Mouse (Mus musculus) heart, adult 18-20 months (tissue): ENCODE measurements around the gene Ints13. TPM values are rescaled to one million over a fixed set of nuclear protein-coding genes. Genes with fewer than 3 reads are reported as not detected.
A peak's percentile ranks its signal among the peaks of the same experiment; 100 is the strongest.

ENCODE experiments used
- DNase-seq, 2 experiments: peaks; one replicate each; pipeline ENCODE4 v3.0.0; 2021 to 2022; ENCODE audit warnings: mixed read lengths in 1 of 2
- total RNA-seq, 2 experiments: library from RNA; stranded (reverse); gene quantifications; 2 replicates each; pipeline ENCODE4 v1.2.3; 2021

Ints13 gene
- total RNA-seq, 2 experiments from 2014 or later, result 13.7 to 20.1 TPM

DNA sequence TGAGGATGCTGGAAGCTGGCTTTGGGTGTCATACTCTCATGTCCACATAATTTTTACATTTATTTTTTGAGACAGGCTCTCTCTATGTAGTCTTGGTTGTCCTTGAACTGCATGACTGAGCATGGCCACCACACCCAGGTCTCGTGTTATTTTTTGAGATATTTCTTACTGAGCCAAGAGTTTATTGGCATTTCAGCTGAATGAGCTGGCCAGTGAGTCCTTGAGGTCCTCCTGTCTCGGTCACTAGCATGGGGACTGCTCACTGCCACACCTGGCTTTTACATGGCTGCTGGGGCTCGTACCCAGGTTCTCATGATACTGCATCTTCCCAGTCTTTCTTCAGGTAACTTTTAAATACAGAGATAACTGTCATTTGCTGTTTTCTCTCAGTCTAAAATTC is 37.2 kb downstream of the Ints13 start:
- DNase-seq, result no peak

DNA sequence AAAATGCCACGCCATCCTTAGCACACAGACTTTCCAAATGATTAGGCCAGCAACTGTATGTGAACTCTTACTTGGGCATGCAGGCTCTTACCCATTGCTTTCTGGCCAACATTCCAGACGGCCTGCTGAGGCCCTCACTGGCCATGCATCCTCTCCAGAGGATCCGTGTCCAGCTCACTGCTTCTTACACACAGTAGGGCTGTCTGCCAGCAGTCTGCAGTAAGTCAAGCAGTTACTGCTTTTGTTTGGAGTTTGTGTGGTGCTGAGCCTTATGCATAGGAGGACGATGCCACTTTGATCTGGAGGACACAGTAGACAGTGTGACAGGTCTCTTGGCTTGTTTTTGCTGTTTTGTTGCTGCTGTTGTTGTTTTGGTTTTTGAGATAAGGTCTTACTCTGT is 39.0 kb downstream of the Ints13 start:
- peak; percentile 35 to 36 for DNase-seq

DNA sequence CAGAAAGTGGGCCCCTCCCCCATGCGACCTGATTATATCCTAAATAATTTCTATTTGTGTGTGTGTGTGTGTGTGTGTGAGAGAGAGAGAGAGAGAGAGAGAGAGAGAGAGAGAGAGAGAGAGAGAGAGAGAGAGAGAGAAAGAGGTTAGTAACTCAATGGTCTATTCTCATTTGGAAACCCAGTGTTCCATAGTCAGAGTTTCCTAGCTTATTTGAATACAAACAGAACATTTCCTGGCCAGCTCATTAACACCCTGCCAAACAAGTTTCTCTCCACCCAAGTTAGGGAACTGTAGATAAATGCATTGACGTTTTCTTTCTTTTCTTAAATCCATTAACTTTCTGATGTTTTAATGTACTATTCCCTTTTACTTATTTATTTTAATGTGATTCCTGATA is 39.6 kb downstream of the Ints13 start:
- DNase-seq, result no peak

DNA sequence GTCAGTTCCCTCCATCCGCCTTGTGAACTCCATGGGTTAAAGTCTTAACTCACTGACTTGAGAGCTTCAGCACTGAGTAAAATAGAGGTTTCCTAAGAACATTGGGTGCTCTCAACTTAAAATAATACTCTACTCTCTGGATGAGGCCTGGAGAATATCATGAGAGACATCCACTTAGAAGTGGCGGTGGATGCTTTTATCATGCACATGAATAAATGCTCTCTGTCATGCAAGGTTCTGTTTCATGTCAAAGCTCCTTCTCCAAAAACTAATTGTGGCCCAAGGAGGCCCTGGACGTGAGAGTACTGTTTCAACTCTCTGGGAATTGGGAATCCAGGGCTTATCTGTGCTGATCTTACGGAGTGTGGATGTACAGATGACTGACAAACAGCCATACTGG is 40.5 kb downstream of the Ints13 start:
- DNase-seq, result no peak

DNA sequence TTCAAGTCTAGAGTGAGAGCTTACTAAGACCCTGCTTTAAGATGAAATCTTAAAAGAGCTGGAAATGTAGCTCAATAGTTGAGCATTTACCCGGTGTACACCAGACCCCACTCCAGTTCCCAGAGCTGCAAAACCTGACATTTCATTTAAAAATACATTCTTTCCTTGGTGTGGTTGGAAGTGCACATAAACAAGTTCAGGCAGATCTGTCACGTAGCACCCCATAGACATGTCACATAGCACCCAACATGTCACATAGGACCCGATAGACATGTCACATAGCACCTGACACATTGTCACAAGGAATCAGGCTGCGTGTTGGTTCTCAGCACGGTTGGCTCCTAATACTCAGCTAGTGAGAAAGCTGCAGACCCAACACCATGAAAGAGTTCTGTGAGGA is 42.1 kb downstream of the Ints13 start:
- DNase-seq, result no peak

DNA sequence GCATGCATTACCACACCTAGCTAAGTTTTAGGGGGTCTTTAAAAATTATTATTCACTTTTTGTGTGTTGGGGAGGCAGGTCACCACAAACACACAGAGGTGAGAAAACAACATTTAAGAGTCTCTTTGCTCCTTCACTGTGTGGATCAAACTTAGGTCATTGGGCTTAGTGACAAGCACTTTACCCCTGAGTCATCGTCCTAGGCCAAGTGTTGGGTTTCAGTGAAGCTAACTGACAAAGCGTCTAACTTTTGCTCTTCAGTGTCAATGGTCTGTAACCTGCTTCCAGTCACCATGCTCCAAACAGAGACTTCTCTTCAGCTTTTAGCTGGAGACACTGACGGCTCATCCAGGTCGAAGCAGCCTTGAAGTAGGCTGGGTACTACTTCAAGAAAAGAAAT is 44.5 kb downstream of the Ints13 start:
- DNase-seq, result no peak

DNA sequence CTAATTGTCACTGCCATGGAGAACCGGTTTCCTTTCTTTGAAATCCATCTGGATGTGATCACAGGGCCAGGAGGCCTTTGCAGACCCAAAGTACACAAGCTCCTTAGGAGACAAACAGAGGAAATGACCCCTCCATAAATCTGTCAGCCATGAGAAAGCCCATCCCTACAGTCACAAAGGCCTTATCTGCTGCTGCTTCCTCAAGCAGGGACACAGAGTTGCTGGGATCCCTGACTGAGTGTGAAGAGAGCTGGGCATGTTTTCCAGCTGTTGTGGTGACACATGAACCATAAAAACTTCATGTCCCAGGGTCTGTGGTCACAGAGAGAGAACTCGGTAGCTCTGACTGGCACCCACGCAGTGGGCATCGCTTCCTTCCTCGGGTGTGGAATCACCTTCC is 46.9 kb downstream of the Ints13 start:
- peak in 1 of 2 experiments; percentile 56 for DNase-seq

DNA sequence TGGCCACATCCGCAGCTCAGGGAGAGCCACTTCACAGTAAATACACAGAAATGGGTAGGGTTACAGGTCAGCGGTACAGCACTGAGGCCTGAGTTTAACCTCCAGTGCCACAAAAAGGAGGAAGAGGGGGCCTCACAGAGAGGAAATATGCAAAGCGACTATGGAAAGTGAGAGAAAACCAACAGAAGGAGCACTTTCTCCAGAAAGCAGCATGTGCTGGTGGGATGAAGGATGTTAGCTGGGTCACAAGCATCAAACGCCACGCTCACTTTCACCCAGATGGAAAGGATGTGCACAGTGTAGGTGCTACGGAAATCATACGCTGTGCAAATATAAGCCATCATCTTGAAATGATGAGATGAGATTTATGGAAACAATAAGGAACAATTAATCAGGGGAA is 47.3 kb downstream of the Ints13 start:
- no peak for DNase-seq

DNA sequence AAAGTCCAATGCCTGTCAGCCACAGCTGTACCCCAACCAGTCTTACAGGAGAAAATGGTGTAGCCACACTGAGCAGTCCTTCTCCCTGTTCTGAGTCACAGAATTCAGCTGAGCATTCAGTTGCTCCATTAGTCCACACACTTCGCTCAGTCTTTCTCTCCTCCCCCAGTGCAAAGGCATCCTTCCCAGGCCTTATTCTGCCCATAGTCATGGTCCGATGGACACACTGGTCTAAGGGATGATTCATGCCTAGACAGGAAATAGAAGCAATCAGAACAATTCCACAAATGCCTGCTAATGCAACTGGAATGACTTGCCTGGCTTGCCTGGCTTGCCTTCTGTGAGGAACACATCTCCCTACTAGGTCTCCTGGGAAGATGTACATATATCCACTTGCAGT is 50.1 kb downstream of the Ints13 start:
- no peak for DNase-seq

DNA sequence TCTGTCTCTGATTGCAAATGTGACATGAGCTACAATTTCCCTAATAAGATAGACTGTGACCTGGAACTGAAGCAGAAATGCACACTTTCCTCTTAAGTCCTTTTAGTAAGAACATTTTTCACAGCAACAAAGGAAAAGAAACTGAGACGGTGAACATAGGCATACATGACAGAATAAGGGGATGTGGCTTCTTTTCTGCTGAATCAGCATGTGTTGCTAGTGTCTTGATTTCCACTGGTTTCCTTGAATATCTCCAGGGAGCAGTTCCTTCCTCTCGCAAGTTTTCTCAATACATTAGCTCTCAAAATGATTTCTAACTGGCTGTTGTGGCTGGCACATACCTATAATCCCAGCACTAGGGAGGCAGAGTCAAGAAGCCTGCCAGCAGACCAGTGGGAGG is 52.1 kb downstream of the Ints13 start:
- DNase-seq, result no peak

DNA sequence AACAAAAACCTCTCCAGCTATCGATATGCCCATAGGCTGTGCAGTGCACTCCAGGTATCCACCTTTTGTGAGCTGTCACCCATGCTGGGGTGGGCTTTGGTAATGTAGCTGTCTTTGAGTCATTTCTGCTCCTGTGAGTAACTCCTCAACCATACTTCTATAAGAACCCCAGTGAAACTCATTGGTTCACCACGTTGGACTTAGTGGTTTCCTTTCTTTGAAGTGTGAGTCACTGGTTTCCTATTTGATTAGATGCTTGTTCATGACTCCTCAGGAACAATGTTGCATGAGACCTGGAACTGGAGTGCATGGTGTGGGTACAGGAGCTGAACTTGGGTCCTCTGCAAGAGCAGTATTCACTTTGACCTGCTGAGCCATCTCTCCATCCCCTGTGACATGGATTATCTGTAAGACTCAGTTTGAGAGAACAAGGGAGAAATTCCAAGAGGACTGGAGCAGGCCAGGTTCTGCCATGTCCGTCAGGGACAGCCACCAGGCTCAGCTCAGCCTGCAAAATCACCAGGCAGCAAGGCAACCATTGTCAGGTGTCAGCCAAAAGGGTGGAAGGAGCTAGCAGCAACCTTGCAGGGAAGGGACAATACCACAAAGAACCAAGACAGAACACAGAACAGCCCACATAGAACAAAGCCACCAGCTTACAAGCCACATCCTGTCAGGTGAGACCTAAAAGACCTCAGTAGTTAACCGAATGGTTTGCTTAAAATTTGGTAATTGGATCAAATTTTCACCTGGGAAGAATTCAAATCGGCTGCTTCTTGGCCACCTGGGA is 56.0 kb downstream of the Ints13 start:
- no peak for DNase-seq

DNA sequence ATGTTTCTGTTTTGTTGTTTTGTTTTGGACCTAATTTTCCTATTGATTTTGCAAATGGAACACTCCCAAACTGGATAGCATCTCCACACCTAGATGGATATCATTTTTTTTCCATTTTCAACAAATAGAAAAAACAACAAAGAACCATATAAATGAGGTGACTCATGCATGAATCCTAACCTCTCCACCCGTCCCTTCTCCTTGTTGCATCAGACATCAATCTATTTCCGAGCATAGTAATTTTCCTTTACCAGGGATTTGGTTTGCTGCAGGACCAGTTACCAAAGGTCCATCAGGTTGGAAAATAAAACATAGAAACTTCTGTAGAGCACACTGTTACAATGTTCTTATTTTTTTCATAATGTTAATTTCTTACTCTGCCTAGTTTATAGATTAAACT is 58.6 kb downstream of the Ints13 start:
- DNase-seq, result no peak

DNA sequence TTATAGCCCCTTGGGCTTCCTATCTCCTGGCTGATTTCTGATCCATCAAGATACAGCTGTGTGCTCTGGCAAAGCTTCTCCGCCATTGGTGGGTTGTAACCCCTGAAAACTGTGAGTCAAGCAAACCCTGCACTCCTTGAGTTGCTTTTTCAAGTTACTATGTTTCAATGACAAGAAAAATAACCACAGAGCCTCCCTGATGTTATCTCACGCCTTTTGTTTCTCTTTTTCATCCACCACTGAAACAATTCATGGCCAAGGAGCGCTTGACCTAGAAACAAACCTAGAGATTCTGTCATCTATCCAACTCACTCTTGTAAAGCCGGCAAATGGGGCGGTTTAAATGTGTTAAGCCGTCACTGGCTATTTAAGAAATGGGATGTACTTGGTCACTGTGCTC is 61.7 kb downstream of the Ints13 start:
- DNase-seq, result no peak

DNA sequence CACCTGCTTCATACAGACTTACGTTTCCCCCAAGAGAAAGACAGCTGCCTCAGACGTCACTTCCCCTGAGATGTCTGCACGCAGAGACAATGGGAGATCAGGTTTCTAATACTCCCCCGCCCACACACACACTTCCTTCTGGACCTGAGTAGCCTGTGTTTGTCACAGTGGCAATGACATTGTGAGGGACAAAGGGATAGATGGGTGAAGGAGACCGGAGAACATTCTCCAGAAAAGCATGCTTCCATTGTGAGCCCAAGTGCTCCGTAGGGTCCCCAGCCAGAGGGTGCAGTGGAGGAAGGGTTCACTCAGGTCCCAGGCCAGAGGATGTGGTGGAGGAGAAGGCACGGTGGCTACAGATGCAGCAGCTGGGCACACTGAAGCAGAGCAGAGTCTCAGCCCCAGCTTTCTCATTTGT is 63.1 kb downstream of the Ints13 start:
- peak in 1 of 2 experiments; percentile 54 for DNase-seq

DNA sequence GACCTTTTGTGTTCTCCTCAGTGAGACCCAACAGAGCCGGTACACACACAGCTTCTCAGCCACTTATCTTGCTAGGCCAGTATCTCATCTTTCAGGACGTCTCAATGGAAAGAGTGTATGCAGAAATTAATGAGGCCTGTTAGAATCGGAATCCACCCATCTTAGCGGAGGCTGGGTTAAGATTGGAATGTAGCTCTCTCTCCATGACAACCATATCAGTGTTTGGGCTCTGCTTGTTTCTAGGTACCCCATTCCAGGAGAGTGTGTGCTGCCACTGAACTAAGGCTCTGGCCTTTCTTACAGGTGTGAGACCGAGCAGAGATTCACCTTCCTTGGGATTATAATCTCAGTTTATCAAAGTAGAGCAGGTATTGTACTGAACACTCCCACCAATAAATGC is 63.7 kb downstream of the Ints13 start:
- no peak for DNase-seq

DNA sequence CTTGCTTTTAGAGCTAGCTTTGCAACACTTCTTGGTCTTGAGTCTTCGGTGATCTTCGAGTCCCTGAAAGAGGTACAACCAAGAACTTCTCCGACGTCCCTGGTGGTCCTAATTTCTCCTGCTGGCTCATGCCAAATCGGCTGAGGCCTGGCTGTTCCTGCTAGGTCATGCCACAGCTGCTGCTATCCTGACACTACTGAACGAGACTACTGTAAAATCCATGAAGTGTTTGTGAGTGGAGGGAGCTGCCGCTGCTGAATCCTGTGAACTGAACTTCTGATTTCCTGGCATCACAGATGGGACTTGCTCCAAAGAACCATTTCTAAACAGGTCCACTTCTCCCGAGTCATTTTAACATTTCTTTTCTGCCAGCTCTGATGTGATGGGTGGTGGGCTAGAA is 64.3 kb downstream of the Ints13 start:
- DNase-seq, result no peak

DNA sequence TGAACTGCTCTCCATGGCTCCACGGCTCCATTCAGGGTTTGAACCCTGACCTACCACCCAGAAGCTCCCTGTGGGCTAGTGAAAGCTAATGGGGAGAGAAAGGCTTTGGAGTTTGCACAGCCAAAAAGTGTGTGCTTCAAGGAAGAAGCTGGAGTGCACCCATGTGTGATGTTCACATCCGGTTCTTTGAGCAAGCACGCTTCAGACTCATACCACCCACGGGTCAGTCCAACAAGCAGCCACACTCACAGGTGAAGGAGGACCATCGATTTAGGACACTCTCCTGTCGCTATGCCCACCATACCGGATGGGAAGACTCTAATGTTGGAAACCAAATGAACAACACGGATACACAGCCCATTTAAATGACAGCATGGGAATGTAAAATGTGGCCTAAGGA is 66.1 kb downstream of the Ints13 start:
- DNase-seq, result no peak

DNA sequence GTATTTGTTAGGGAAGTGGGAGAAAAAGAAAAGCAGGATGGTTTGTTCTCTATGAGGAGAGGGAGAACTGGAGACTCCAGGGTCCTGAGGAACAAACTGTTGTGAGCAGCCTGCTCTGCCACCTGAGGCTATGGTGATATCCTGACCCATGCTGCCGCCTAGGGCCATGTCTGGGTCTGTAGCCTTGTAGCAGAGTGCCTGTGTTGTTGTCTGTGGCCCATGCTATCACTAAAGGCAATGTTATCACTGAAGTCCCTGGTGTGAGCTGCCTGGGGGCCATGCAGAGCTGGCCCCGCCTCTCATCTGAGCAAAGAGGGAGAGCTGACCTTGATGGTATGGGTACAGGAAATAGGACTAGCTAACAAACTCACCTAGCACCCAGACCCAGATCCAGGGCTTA is 67.7 kb downstream of the Ints13 start:
- no peak for DNase-seq

DNA sequence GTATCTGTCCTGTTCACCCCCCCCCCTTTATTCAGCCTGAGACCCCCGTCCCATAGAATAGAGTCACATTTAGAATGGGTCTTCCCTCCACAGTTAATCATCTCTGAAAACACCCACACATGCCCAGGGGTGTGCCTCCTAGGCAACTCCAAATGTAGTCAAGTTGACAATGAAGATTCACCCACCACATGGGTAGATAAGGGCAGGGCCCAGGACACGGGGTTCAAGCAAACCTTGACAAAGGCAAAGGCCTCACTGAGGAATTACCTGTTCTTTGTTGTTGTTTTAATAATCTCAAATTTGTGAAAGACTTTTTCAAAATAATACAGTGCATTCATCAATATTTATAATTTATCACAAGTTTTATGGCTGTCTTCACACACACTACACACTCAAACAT is 73.2 kb downstream of the Ints13 start:
- DNase-seq, result no peak

DNA sequence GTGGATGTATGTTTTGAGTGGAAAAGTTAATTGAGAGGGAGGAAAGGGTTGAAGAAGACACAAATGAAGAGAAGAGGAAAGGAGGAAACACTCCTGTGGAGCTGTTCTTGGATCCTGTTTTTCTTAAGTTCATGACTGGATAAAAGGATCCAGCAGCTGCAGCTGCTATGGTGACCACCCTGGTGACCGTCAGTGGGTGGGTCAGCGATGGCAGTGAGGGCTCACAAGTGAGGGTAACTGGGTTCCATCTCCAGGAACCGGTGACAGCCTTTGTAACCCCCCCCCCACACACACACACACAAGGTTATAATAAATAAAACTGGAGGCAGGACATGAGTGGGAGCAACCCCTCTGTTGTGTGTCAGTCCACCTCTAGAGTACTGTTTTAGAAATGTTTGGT is 74.8 kb downstream of the Ints13 start:
- DNase-seq, result no peak

DNA sequence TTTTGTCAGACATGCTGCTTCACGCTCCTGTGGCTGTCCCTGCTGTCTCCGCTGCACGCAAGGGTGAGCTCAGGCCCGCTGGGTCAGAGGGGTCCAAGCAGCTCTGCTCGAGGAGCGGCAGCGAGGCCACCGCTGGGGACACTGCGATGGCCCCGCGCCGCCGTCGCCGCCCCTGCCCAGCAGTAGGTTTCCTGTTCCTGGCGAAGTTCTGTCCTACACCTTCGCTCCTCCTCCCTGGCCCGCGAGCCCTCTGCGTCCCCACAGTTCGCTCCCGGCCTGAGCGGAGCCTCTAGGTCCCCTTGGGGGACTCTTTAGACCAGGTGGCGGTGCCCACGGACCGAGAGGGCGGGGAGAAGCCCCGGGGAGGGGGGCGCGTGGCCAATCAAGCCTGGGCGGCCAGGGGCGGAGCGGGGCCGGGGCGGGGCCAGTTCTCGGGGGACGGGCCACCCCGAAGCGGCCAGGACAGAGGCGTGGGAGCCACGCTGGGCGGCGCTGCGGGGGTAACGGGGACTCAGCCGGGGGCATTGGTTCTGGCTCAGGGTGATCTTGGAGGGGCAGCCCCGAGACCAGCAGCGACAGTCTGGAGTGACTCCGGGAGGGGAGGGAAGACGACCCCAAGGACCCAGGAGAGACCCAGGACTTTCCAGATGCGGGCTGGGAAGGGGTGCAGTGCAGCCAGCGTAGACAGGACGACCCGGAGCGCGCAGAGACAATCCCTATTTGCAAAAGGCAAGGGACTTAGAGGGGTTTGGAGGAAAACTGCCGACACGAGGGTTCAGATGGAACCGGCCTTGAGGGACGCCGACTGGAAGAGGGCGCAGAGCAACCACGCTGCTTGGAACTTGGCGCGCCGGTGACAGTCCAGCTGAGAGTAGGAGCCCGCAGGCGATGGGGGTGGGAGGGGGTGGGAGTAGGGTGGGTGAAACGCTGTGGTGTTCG is 75.5 kb downstream of the Ints13 start, which contains the start of gene Itpr2:
Gene Itpr2 (minus strand): TSS at position 358 of the 939 bp plus-strand sequence.
- DNase-seq, result peak; percentile 95

DNA sequence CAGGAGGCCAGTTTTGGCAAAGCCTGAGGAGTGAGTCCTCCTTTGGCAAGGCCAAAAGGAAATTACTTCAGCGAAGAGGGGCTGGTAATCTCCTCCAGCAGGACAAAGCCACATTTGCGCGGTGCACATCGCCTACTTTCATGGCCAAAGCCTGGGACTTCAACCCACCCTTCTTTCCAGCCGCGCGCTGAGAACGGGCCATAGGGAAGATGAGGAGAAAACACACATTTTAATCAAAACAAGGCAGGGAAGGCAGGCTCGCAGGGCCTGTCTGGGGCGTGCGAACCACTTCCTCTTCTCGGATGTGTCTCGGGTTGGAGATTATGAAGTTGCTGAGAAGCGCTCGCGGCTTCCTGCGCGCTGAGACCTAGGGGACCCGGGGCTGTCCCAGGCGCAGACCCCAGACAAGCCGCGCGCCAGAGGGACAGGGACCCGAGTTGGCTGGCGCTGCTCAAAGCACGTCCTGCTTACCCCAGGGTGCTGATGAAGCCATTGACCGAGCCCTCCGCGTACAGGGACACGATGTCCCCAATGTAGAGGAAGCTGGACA is 76.2 kb downstream of the Ints13 start:
- peak; percentile 85 to 86 for DNase-seq

DNA sequence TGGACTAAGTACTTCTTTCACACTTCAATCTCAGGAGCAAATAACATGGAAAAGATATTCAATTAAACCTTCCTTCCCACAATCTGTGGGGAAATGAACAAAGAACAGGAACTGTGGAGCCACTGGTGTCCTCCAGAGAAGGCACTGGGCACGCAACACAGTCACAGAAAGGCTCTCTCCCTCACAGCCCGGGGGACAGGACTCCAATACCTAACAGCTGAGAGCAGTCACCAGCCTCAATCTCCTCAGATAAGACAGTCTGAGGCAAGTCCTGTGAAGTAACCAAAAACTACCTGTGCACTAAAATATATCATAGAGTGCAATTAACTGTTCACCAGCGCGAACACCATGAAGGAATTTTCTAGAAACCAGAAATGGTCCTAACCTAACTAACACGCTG is 76.9 kb downstream of the Ints13 start:
- DNase-seq, result peak; percentile 25 to 52
